Mouse (Mus musculus) MEL (cell line): Measurements from ENCODE around the gene Bach2. TPM values are rescaled to one million over a fixed set of nuclear protein-coding genes. Genes with fewer than 3 reads are reported as not detected.

Source experiments
- DNase-seq: peaks from one replicate; pipeline ENCODE4 v3.0.0; 2011; ENCODE audit warnings: low read depth, low spot score
- H3K27ac ChIP-seq: 2 replicates; pipeline ENCODE4 v1.5.1; 2012; ENCODE audit warnings: low read depth, mild to moderate bottlenecking, control low read depth, low read length, moderate library complexity; ENCODE audit not compliant: control insufficient read depth
- H3K27me3 ChIP-seq, 2 experiments: fragments of 150-350 bp in 1 of 2; sonication (generic) in 1 of 2; 2 replicates each; pipeline ENCODE4 v1.6.1; 2012; ENCODE audit warnings: low read length in 2 of 2, mild to moderate bottlenecking in 2 of 2, improper control_type of control experiment in 1 of 2, moderate library complexity in 1 of 2; ENCODE audit not compliant: insufficient read depth in 2 of 2, control insufficient read depth in 1 of 2
- H3K36me3 ChIP-seq, 2 experiments: 2 replicates each; pipeline ENCODE4 v1.6.1; 2012 to 2014; ENCODE audit warnings: low read length in 2 of 2, improper control_type of control experiment in 1 of 2, inconsistent platforms in 1 of 2, mild to moderate bottlenecking in 1 of 2; ENCODE audit not compliant: insufficient read depth in 2 of 2, control insufficient read depth in 1 of 2
- H3K4me1 ChIP-seq, 2 experiments: fragments of 150-350 bp in 1 of 2; sonication (generic) in 1 of 2; 2 replicates each; pipeline ENCODE4 v1.6.1; 2012; ENCODE audit warnings: low read length in 2 of 2, improper control_type of control experiment in 1 of 2, mild to moderate bottlenecking in 1 of 2; ENCODE audit not compliant: insufficient read depth in 2 of 2, control insufficient read depth in 1 of 2
- H3K4me3 ChIP-seq, 2 experiments: fragments of 150-350 bp in 1 of 2; sonication (generic) in 1 of 2; 2 replicates each; pipeline ENCODE4 v1.5.1; 2012; ENCODE audit warnings: low read depth in 2 of 2, low read length in 2 of 2, mild to moderate bottlenecking in 2 of 2, moderate library complexity in 2 of 2, control low read depth in 1 of 2, improper control_type of control experiment in 1 of 2; ENCODE audit not compliant: control insufficient read depth in 1 of 2, insufficient read depth in 1 of 2
- H3K79me2 ChIP-seq: 2 replicates; pipeline ENCODE4 v1.6.1; 2012; ENCODE audit warnings: mild to moderate bottlenecking, low read length, moderate library complexity; ENCODE audit not compliant: control insufficient read depth, poor library complexity, insufficient read depth
- H3K9ac ChIP-seq: 2 replicates; pipeline ENCODE4 v1.6.1; 2012; ENCODE audit warnings: low read depth, mild to moderate bottlenecking, control low read depth, low read length, moderate library complexity; ENCODE audit not compliant: control insufficient read depth, poor library complexity, severe bottlenecking
- H3K9me3 ChIP-seq: fragments of 150-350 bp; sonication (generic); replicated peaks from 2 replicates; pipeline ENCODE4 v1.6.1; 2012; ENCODE audit warnings: mild to moderate bottlenecking, low read length, improper control_type of control experiment, moderate library complexity; ENCODE audit not compliant: insufficient read depth
- BHLHE40 ChIP-seq: IDR thresholded peaks from 2 replicates; pipeline ENCODE4 v1.6.1; 2012; ENCODE audit warnings: low read depth, mild to moderate bottlenecking, inconsistent platforms, low read length, improper control_type of control experiment, borderline replicate concordance
- E2F4 ChIP-seq: IDR thresholded peaks from 2 replicates; pipeline ENCODE4 v1.6.1; 2011; ENCODE audit warnings: low read depth, low read length, improper control_type of control experiment, borderline replicate concordance
- ETS1 ChIP-seq: IDR thresholded peaks from 2 replicates; pipeline ENCODE4 v1.6.1; 2012; ENCODE audit warnings: low read depth, mild to moderate bottlenecking, inconsistent platforms, low read length, improper control_type of control experiment, moderate library complexity
- GABPA ChIP-seq: IDR thresholded peaks from 2 replicates; pipeline ENCODE4 v1.6.1; 2012; ENCODE audit warnings: low read depth, mild to moderate bottlenecking, inconsistent platforms, low read length, improper control_type of control experiment, moderate library complexity
- HCFC1 ChIP-seq: IDR thresholded peaks from 2 replicates; pipeline ENCODE4 v1.6.1; 2012; ENCODE audit warnings: low read depth, mild to moderate bottlenecking, inconsistent platforms, low read length, improper control_type of control experiment, moderate library complexity
- KAT2A ChIP-seq: conservative IDR thresholded peaks from 2 replicates; pipeline ENCODE4 v1.6.1; 2012; ENCODE audit warnings: low read depth, low read length, improper control_type of control experiment, inconsistent platforms
- MAX ChIP-seq: IDR thresholded peaks from 2 replicates; pipeline ENCODE4 v1.6.1; 2011; ENCODE audit warnings: low read length, improper control_type of control experiment
- MAZ ChIP-seq: IDR thresholded peaks from 2 replicates; pipeline ENCODE4 v1.6.1; 2012; ENCODE audit warnings: low read depth, mild to moderate bottlenecking, inconsistent platforms, low read length, improper control_type of control experiment
- MEF2A ChIP-seq: IDR thresholded peaks from 2 replicates; pipeline ENCODE4 v1.6.1; 2014; ENCODE audit warnings: low read depth, mild to moderate bottlenecking, inconsistent platforms, low read length, improper control_type of control experiment; ENCODE audit not compliant: poor library complexity, insufficient replicate concordance, severe bottlenecking; ENCODE audit errors: extremely low read depth
- MXI1 ChIP-seq: IDR thresholded peaks from 2 replicates; pipeline ENCODE4 v1.6.1; 2011; ENCODE audit warnings: mild to moderate bottlenecking, low read depth, low read length, improper control_type of control experiment
- MYC ChIP-seq: IDR thresholded peaks from 2 replicates; pipeline ENCODE4 v1.6.1; 2011; ENCODE audit warnings: low read depth, mild to moderate bottlenecking, low read length, improper control_type of control experiment, moderate library complexity
- NELFE ChIP-seq: IDR thresholded peaks from 2 replicates; pipeline ENCODE4 v1.6.1; 2011; ENCODE audit warnings: low read depth, low read length, improper control_type of control experiment
- NRF1 ChIP-seq: IDR thresholded peaks from 2 replicates; pipeline ENCODE4 v1.6.1; 2014; ENCODE audit warnings: low read depth, mild to moderate bottlenecking, inconsistent platforms, low read length, improper control_type of control experiment, moderate library complexity; ENCODE audit not compliant: poor library complexity, insufficient read depth, severe bottlenecking
- RCOR1 ChIP-seq: IDR thresholded peaks from 2 replicates; pipeline ENCODE4 v1.6.1; 2012; ENCODE audit warnings: low read depth, mild to moderate bottlenecking, inconsistent platforms, low read length, improper control_type of control experiment
- SIN3A ChIP-seq: IDR thresholded peaks from 2 replicates; pipeline ENCODE4 v1.6.1; 2012; ENCODE audit warnings: low read length, improper control_type of control experiment, inconsistent platforms
- SMC3 ChIP-seq: IDR thresholded peaks from 2 replicates; pipeline ENCODE4 v1.6.1; 2011; ENCODE audit warnings: low read depth, low read length, improper control_type of control experiment
- TAL1 ChIP-seq: IDR thresholded peaks from 2 replicates; pipeline ENCODE4 v1.6.1; 2012; ENCODE audit warnings: mild to moderate bottlenecking, inconsistent platforms, low read length, moderate library complexity, mixed read lengths
- TBP ChIP-seq: IDR thresholded peaks from 2 replicates; pipeline ENCODE4 v1.8.0; 2011; ENCODE audit warnings: low read depth, low read length, improper control_type of control experiment
- UBTF ChIP-seq: IDR thresholded peaks from 2 replicates; pipeline ENCODE4 v1.6.1; 2012; ENCODE audit warnings: low read depth, mild to moderate bottlenecking, inconsistent platforms, low read length, improper control_type of control experiment, moderate library complexity, borderline replicate concordance; ENCODE audit not compliant: insufficient read depth
- USF1 ChIP-seq: IDR thresholded peaks from 2 replicates; pipeline ENCODE4 v1.6.1; 2014; ENCODE audit warnings: low read depth, mild to moderate bottlenecking, inconsistent platforms, low read length, improper control_type of control experiment, moderate library complexity
- ZC3H11A ChIP-seq: IDR thresholded peaks from 2 replicates; pipeline ENCODE4 v1.6.1; 2012; ENCODE audit warnings: low read depth, mild to moderate bottlenecking, inconsistent platforms, low read length, improper control_type of control experiment
- ZNF384 ChIP-seq: IDR thresholded peaks from 2 replicates; pipeline ENCODE4 v1.6.1; 2012; ENCODE audit warnings: low read depth, mild to moderate bottlenecking, inconsistent platforms, low read length, improper control_type of control experiment
- polyA plus RNA-seq, 2 experiments: library from polyadenylated mRNA; stranded (reverse) in 1 of 2; unstranded in 1 of 2; fragments of >175 nt in 1 of 2; fragments of >200 nt in 1 of 2; gene quantifications; 2 replicates each; pipeline versions ENCODE4 v1.2.1 to v1.2.4; 2012; ENCODE audit warnings: low replicate concordance in 2 of 2, low read depth in 1 of 2; ENCODE audit not compliant: insufficient read length in 2 of 2, insufficient read depth in 1 of 2, missing spikeins in 1 of 2
- total RNA-seq: library from RNA; depleted of rRNA; stranded (reverse); fragments of 300-350 nt; gene quantifications from 2 replicates; pipeline ENCODE4 v1.2.3, GENCODE M21; 2012

The Bach2 gene
- total and polyA plus RNA-seq, 3 experiments: 0.04 TPM; not detected in 2

DNA sequence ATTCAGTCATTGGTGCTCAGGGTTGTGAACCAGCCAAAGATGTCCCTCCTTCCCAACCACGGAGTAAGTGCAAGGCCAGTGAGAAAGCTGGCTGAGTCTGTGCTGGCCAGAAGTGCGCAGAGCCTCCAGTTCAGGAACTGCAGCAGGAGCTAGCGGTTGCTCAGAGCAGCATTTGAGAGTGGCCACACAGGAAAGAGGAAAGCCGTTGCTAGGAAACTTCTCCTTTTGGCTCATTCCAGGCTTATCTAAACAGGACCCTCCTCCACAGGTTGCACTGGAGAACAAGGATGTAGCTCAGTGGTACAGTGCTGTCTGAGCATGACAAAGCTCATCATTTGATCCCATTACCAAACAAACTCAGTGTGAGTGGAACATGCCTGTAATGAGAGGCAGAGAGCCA lies 114.2 kb downstream of the Bach2 start:
- Histone ChIP-seq H3K27ac (no peak overlapping the region), H3K27me3 (no peaks in the 10 kb centered on the region; a peak in 1 of 4 replicates), H3K9ac (no peak overlapping the region), H3K79me2 (no peaks in the 10 kb centered on the region), H3K4me3 (no peak overlapping the region), H3K36me3 (no peaks in the 10 kb centered on the region), H3K4me1 (no peaks in the 10 kb centered on the region), H3K9me3 (no peaks in the 10 kb centered on the region)
- DNase-seq: no peak
- TF ChIP-seq NELFE (no peak), TBP (no peak), MXI1 (no peak), TAL1 (no peak), MAX (no peak), KAT2A (no peak), UBTF (no peak), SMC3 (no peak), BHLHE40 (no peak), NRF1 (no peak), MEF2A (no peak), GABPA (no peak)

DNA sequence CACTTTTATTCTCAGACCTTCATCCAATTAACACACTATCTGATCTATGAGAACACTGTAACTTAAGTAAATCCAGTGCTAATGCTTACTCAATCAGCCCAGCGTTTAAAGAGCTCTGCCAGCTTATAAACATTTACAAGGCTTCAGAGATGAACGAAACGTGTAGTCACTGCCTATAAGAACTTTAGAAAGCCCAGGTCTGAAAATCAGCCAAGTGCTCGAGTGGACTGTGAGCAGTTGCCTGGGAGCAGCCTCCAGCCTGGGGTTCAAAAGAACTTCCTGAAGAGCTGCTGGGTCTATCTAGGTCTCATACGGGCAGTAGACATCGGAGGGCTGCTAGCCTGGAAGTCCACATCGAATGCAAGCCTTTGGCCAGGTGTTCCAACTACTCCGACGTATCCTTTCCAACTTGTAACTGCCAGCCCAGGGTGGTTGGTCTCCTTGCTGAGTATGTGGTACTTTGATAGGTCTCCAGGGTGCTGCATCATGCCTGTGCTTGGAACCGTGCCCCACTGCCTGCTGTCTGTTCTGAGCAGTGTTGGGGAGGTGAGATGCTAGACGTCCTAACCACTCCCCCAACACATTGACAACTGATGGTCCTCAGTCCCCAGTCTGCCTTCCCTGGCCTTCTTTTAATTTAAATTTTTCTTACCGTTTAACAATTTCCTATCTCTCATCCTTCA lies 117.5 kb downstream of the Bach2 start:
- TF ChIP-seq SMC3 (no peak), ZC3H11A (no peak), MAZ (no peak), ETS1 (no peak), E2F4 (no peak), MYC (no peak), UBTF (no peak), USF1 (no peak), HCFC1 (no peak), TBP (no peak), TAL1 (no peak), SIN3A (no peak), RCOR1 (no peak), MXI1 (no peak), ZNF384 (no peak)
- H3K9ac ChIP-seq: no peak overlapping the region
- H3K4me1 ChIP-seq: no peaks in the 10 kb centered on the region
- no peaks in the 10 kb centered on the region for H3K79me2 ChIP-seq
- H3K27ac ChIP-seq: no peak overlapping the region
- no peaks in the 10 kb centered on the region; a peak in 1 of 4 replicates for H3K27me3 ChIP-seq
- no peak for DNase-seq
- H3K4me3 ChIP-seq: no peak overlapping the region
- no peaks in the 10 kb centered on the region for H3K9me3 ChIP-seq
- no peaks in the 10 kb centered on the region for H3K36me3 ChIP-seq
